Mouse (Mus musculus) E14TG2a.4 (cell line): ENCODE results near the gene Prl8a9.

ENCODE experiments used
- H3K27me3 ChIP-seq: 2 replicates; pipeline ENCODE4 v1.6.1; 2014; ENCODE audit warnings: low read length, control low read depth; ENCODE audit not compliant: insufficient read depth
- H3K36me3 ChIP-seq: 2 replicates; pipeline ENCODE4 v1.6.1; 2014; ENCODE audit warnings: low read length, control low read depth; ENCODE audit not compliant: insufficient read depth
- H3K4me1 ChIP-seq: replicated peaks from 2 replicates; pipeline ENCODE4 v1.6.1; 2014; ENCODE audit warnings: low read depth, low read length, control low read depth
- H3K4me3 ChIP-seq: replicated peaks from 2 replicates; pipeline ENCODE4 v1.5.1; 2014; ENCODE audit warnings: mild to moderate bottlenecking, low read length
- H3K9me3 ChIP-seq: 2 replicates; pipeline ENCODE4 v1.6.1; 2014; ENCODE audit warnings: low read length, control low read depth
- CTCF ChIP-seq: conservative IDR thresholded peaks from 2 replicates; pipeline ENCODE4 v1.5.1; 2014; ENCODE audit warnings: low read length
- NANOG ChIP-seq: IDR thresholded peaks from 2 replicates; pipeline ENCODE4 v1.6.1; 2014; ENCODE audit warnings: borderline replicate concordance, low read length, mixed read lengths
- POU5F1 ChIP-seq: IDR thresholded peaks from 2 replicates; pipeline ENCODE4 v1.6.1; 2014; ENCODE audit warnings: low read length, borderline replicate concordance

The Prl8a9 gene

GRCm38 (mm10) chr13:27564506-27564905 is at the start of gene Prl8a9:
Gene Prl8a9, minus strand, starts transcription at chr13:27564606.
- TF ChIP-seq CTCF (no peak), POU5F1 (no peak), NANOG (no peak)
- H3K36me3 ChIP-seq: no peaks in the 10 kb centered on the region
- H3K4me1 ChIP-seq: no peaks in the 10 kb centered on the region
- H3K4me3 ChIP-seq: no peak within 1 kb of the TSS
- H3K9me3 ChIP-seq: no peaks in the 10 kb centered on the region
- no peaks in the 10 kb centered on the region for H3K27me3 ChIP-seq

DNA sequence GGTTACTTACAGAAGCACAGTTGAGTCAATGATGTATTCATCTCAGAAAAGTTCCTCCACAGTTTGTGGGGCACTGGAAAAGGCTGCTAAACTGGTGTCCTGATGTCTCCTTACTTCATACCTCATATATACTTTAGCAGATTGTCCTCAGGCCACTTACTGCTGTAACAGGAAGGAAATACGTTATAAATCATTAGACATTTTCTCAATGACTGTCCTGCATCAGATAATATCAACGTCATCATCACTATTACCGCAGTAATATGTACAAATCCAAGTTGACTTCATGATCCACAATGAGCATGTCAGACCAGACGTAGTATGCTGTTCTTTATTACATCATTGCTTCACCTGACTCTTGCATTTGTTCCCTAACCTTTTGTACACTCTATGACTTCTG is 46.1 kb upstream of the Prl8a9 start, which contains the start of gene Prl7b1:
Gene Prl7b1 (minus strand): TSS at position 101 of the 400 bp plus-strand sequence.
- no peaks in the 10 kb centered on the region for H3K9me3 ChIP-seq
- TF ChIP-seq POU5F1 (no peak), NANOG (no peak), CTCF (no peak)
- H3K4me1 ChIP-seq: no peaks in the 10 kb centered on the region
- no peaks in the 10 kb centered on the region for H3K36me3 ChIP-seq
- no peaks in the 10 kb centered on the region for H3K27me3 ChIP-seq
- no peak within 1 kb of the TSS for H3K4me3 ChIP-seq

DNA sequence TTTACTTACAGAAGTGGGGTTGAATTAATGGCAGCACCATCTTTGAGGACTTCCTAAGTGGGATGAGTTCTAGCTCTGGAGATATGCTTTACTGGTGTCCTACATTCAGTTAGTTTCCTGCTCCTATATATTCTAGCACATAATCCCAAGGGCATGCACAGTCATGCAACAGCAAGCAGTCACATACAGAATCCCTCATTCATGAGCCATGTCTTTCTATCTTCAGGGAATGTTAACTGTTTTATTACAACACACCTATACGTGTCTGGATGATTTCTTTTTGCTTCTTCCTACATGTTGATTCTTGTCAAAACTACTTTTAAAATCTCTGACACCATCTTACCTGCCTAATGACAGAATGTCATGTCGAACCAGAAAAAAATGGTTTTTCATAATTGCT is 17.7 kb upstream of the Prl8a9 start, which contains the start of gene Prl8a1:
Gene Prl8a1 (minus strand): TSS at position 101 of the 400 bp plus-strand sequence.
- Histone ChIP-seq H3K9me3 (no peaks in the 10 kb centered on the region), H3K4me1 (no peaks in the 10 kb centered on the region), H3K36me3 (no peaks in the 10 kb centered on the region), H3K4me3 (no peak within 1 kb of the TSS), H3K27me3 (no peaks in the 10 kb centered on the region)
- no peak for TF ChIP-seq CTCF
- TF ChIP-seq POU5F1: no peak
- TF ChIP-seq NANOG: no peak

DNA sequence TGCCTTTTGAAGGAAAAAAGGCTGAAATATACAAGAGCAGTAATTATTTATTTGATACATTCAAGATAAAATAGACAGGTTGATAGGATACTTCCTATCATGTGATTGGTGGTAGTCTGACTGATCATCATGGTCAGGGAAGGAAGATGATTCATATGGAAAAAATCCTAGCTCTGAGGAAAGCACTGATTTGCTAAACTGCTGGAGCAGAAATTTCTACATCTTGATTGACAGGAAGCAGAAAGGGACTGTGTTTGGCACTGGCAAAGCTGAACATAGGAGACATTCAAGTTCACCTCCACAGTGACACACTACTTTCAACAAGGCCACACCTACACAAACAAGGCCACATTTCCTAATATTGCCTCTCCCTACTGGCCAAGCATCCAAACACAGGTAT is 11.1 kb downstream of the Prl8a9 start:
- Histone ChIP-seq H3K27me3 (no peaks in the 10 kb centered on the region), H3K9me3 (no peaks in the 10 kb centered on the region), H3K4me3 (no peak overlapping the region), H3K4me1 (no peaks in the 10 kb centered on the region), H3K36me3 (no peaks in the 10 kb centered on the region)
- TF ChIP-seq POU5F1 (no peak), NANOG (no peak), CTCF (no peak)

DNA sequence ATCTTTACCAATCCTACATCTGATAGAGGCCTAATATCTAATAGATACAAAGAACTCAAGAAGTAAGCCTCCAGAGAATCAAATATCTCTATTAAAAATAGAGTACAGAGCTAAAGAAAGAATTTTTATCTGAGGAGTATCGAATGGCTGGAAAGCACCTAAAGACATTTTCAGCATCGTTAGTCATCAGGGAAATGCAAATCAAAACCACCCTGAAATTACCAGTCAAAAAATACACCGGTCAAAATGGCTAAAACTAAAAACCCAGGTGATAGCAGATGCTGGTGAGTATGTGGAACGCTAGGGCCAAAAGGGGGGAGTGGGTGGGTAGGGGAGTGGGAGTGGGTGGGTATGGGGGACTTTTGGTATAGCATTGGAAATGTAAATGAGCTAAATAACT is 41.2 kb downstream of the Prl8a9 start:
- no peaks in the 10 kb centered on the region for H3K4me1 ChIP-seq
- no peaks in the 10 kb centered on the region for H3K27me3 ChIP-seq
- H3K36me3 ChIP-seq: no peaks in the 10 kb centered on the region
- H3K9me3 ChIP-seq: no peaks in the 10 kb centered on the region
- no peak overlapping the region for H3K4me3 ChIP-seq
- TF ChIP-seq POU5F1 (no peak), NANOG (no peak), CTCF (no peak)

DNA sequence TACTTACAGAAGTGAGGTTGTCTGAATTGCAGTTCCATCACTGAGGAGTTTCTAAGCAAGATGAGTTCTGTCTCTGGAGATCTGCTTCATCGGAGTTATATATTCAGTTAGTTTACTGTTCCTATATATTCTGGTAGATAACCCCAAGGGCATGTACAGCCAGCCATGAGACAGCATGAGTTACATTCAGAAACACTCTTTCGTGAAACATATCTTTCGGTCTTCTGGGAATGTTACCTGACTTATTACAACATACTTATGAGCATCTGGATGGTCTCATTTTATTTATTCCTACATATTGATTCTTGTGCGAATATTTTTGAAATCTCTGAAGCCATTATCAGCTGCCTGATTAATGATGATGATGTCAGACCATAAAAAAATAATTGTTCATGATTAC is 51.3 kb downstream of the Prl8a9 start, which contains the start of gene Prl8a8:
Gene Prl8a8 (minus strand): TSS at position 101 of the 400 bp plus-strand sequence.
- Histone ChIP-seq H3K36me3 (no peaks in the 10 kb centered on the region), H3K27me3 (no peaks in the 10 kb centered on the region), H3K4me3 (no peak within 1 kb of the TSS), H3K9me3 (no peaks in the 10 kb centered on the region), H3K4me1 (no peaks in the 10 kb centered on the region)
- TF ChIP-seq POU5F1 (no peak), NANOG (no peak), CTCF (no peak)
